Mouse (Mus musculus) gastrocnemius, adult 2 months (tissue): Measurements from ENCODE around the gene Crygc. TPM values are rescaled to one million over a fixed set of nuclear protein-coding genes. Genes with fewer than 3 reads are reported as not detected.
"Not testable (repeated sequence)": the region's sequence is repeated elsewhere in the genome, so short reads cannot be mapped to it uniquely, and the experiment has no call there.

ENCODE experiments used
- DNase-seq: peaks from one replicate; pipeline ENCODE4 v3.0.0; 2022
- H3K27ac ChIP-seq: fragments of 200-600 bp; 2 replicates; pipeline ENCODE4 v1.8.1; 2022; ENCODE audit warnings: mild to moderate bottlenecking
- H3K4me3 ChIP-seq: fragments of 200-600 bp; 2 replicates; pipeline ENCODE4 v1.8.1; 2022; ENCODE audit warnings: mild to moderate bottlenecking, moderate library complexity
- CTCF ChIP-seq: fragments of 200-600 bp; IDR thresholded peaks from 2 replicates; pipeline ENCODE4 v1.8.1; 2022; ENCODE audit warnings: antibody characterized with exemption, mild to moderate bottlenecking, moderate library complexity
- intact Hi-C: fragments of 180-260 bp; cut with DNase I; formaldehyde crosslinking; loops from one replicate; pipeline ENCODE4 v1.15.1; 2025
- total RNA-seq, 2 experiments: library from RNA; stranded (reverse); gene quantifications; 2 replicates each; pipeline ENCODE4 v1.2.3; 2021

Gene Crygc
- total RNA-seq, 2 experiments from 2014 or later = not detected

- H3K4me3 ChIP-seq = no peak overlapping the region
- no peak for TF ChIP-seq CTCF
- intact Hi-C loops = no loop called here
Observed at GRCm38 (mm10) chr1:65096953-65097352, 23.5 kb upstream of the Crygc start.

DNA sequence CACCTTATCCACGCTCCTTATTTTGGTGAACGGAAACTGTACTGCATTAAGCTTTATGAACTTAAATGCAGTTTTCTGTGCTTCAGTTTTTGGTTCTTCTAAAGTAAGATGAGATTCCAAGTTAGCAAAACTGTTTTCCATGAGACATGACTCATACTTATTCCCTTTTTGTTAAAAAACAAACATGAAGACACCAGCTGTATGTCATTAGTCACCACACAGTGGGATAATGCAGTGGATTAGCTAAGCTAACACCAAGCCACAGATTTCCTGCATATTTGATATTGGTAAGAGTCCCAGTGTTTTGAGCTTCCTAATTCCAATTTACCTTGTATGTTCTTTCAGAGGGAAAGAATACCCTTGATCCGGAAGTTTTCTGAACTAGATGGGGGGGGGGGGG lies 18.1 kb upstream of the Crygc start:
- DNase-seq = no peak
- H3K27ac ChIP-seq = 0 out of 2 replicates have a peak overlapping the region, but pooled peaks have one; percentile 3
- intact Hi-C loops = no loop called here
- H3K4me3 ChIP-seq = no peak overlapping the region
- no peak for TF ChIP-seq CTCF

More at GRCm38 (mm10) chr1:65096953-65097352, 23.5 kb upstream of the Crygc start:
- no peak for DNase-seq
- no peak overlapping the region for H3K27ac ChIP-seq

- DNase-seq = peak; percentile 40
- peak overlapping the region; percentile 78 for H3K27ac ChIP-seq
- intact Hi-C loops = no loop called here
- no peak overlapping the region for H3K4me3 ChIP-seq
- TF ChIP-seq CTCF = no peak
Observed at GRCm38 (mm10) chr1:65090370-65090769, 16.9 kb upstream of the Crygc start.

- DNase-seq = peak; percentile 31
- intact Hi-C loops = loop anchor here (2.0 kb wide), 1 partner anchor 90 kb away; no protein-coding TSS in a partner anchor
- TF ChIP-seq CTCF = no peak
- Histone ChIP-seq H3K4me3 (no peak overlapping the region), H3K27ac (peak overlapping the region; percentile 78)
Observed at GRCm38 (mm10) chr1:65088567-65089356, 15.3 kb upstream of the Crygc start.

DNA sequence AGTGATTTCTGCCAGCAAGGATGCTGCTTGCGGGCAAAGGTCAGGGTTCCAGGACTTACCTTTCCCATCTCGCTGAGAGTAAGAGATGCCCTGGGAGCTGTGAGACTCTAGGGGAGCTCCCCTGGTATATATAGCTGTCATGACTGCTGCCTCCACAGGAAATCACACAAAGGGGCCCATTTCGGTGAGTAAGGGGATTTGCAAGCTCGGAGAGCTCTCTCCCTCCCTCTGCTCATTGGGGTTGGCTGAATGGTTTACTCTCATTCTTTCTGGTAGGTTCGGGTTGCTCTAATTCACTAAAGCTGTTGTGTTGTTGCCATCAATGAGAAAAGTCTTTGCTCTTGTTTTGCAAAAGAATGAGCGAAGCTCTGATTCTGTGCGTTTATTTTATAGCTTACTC lies 8.7 kb upstream of the Crygc start, which contains the start of gene Crygb:
Gene Crygb, minus strand, starts transcription at position 101 of the 400 bp plus-strand sequence.
- DNase-seq = no peak
- intact Hi-C loops = no loop called here
- TF ChIP-seq CTCF = no peak
- no peak within 1 kb of the TSS for H3K4me3 ChIP-seq
- no peak within 1 kb of the TSS for H3K27ac ChIP-seq

GRCm38 (mm10) chr1:65075607-65076006 lies 2.1 kb upstream of the Crygc start:
- intact Hi-C loops = loop anchor here (2.0 kb wide), 1 partner anchor 29 kb away; no protein-coding TSS in a partner anchor
- DNase-seq = no peak
- peak; percentile 49 for TF ChIP-seq CTCF
- H3K4me3 ChIP-seq = no peak overlapping the region
- H3K27ac ChIP-seq = no peak overlapping the region

DNA sequence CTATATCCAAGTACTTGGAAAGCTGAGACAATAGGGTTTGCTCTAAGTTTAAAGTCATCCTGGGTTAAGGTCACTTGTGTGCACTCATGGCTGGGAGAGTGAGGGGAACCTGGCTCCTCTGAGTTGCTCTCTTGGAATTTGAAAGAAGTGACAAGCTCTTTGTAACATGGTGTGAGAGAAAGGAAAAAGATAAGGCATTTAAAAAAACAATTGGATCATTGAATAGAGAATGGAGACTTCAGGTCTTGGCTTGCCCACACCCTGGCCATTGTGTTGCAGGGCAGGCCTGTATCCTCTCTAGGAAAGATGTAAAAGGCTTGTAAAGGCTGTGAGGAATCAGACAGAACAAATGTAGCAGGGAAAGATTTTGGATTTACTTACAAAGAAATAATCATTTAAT lies 5.6 kb downstream of the Crygc start:
- no peak for TF ChIP-seq CTCF
- intact Hi-C loops = no loop called here
- DNase-seq = no peak
- Histone ChIP-seq H3K27ac (no peak overlapping the region), H3K4me3 (no peak overlapping the region)

GRCm38 (mm10) chr1:65064201-65064600 lies 9.3 kb downstream of the Crygc start:
- intact Hi-C loops = no loop called here
- no peak for TF ChIP-seq CTCF
- H3K4me3 ChIP-seq = peak overlapping the region; percentile 23
- DNase-seq = no peak
- peak overlapping the region; percentile 58 for H3K27ac ChIP-seq

DNA sequence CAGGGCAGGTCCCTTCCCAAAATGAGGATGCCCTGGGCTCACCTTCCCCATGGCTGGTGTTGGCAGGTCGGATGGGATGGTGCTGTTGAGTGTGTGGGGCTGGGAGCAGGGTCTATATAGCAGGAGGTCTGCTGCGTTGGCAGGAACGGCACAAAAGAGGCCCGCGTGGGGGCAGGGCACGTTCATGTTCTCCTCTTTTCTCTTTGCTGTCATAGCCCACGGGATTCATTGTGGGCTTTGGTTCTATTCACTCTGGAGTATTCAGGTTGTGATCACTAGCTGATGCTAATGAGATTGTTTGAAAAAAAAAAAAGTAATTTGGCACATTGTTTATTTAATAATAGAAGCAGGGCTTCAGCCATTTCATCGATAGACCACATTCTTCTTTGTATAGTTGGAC lies 10.1 kb downstream of the Crygc start, which contains the start of gene Crygd:
Gene Crygd, minus strand, starts transcription at position 101 of the 400 bp plus-strand sequence.
- peak within 1 kb of the TSS; percentile 23 for H3K4me3 ChIP-seq
- no peak for DNase-seq
- TF ChIP-seq CTCF = no peak
- H3K27ac ChIP-seq = peak within 1 kb of the TSS; percentile 58
- intact Hi-C loops = no loop called here

- Histone ChIP-seq H3K27ac (no peak overlapping the region), H3K4me3 (no peak overlapping the region)
- intact Hi-C loops = no loop called here
- no peak for TF ChIP-seq CTCF
- no peak for DNase-seq
Observed at GRCm38 (mm10) chr1:65052140-65052539, 21.3 kb downstream of the Crygc start.

DNA sequence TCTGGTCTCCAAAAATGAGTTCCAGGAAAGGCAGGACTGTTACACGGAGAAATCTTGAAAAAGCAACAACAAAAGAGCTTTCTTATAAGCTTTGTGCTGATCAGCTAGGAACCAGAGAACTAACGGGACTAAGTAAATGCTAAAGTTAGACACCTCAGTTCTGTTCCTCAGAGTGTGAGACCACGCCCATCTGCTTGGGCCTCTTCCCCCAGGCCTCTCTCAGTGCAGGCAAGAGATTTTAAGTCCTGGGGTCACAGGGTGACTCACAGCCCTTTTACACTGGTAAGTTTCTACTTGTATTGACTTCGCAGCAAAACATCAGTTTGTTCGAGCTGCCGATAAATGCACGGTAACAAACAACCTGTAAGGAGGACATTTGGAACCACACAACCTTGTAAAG lies 21.8 kb downstream of the Crygc start:
- TF ChIP-seq CTCF = no peak
- no peak for DNase-seq
- Histone ChIP-seq H3K27ac (no peak overlapping the region), H3K4me3 (no peak overlapping the region)
- intact Hi-C loops = no loop called here

GRCm38 (mm10) chr1:65050952-65051351 lies 22.5 kb downstream of the Crygc start, which contains the start of gene Cryge:
Gene Cryge, minus strand, starts transcription at chr1:65051149.
- DNase-seq, H3K4me3 ChIP-seq, H3K27ac ChIP-seq, intact Hi-C loops: not testable (repeated sequence)

GRCm38 (mm10) chr1:65048781-65049180 lies 24.7 kb downstream of the Crygc start:
- H3K4me3 ChIP-seq = no peak overlapping the region
- peak; percentile 51 for DNase-seq
- H3K27ac ChIP-seq = no peak overlapping the region
- intact Hi-C loops = no loop called here
- no peak for TF ChIP-seq CTCF
